9 mouse cellular contexts compared by ENCODE assay signal in the genomic region with DNA sequence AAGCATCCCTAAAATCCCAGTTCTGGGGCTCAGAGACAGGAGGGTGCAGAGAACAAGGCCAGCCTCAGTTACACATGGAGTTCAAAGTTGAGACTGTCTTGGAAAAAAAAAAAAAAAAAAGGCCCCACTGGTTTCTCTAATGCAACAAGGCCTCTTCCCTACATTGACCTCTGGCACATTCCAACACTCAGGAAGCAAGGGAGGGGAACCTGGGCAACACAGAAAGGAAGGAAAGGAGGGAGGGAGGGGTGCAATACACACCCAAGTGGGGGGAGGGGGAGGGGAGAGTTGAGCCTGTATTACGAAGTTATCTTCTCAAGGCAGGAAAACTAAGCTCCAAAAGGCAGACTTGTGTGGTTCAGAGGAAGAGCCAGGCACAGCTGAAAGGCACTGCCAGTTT. TPM values are rescaled to one million over a fixed set of nuclear protein-coding genes. Genes with fewer than 3 reads are reported as not detected.
DNase-seq lines count a peak whose midpoint lies in the region; ATAC-seq and TF ChIP-seq lines count a peak whose summit lies in the region.
"Had no signal": no experiment of that assay in that cellular context is flagged by ENCODE, and none has a peak within 500 bp of the region (broad histone marks: within the 10 kb centered on the region; RNA-seq: fewer than 3 reads in every experiment).

No protein-coding gene starts in this region.

- no peaks in the 10 kb centered on the region for H3K9me3 ChIP-seq in ES-E14 (ENCODE audit: control insufficient read depth, insufficient read depth, low read depth, low read length)
- no peaks in the 10 kb centered on the region for H3K9me3 ChIP-seq in heart, postnatal 0 days (replicated peaks; ENCODE audit: control insufficient read depth, low read length)
- H3K9me3 ChIP-seq: liver, embryonic 15.5 days had no signal

- no peaks in the 10 kb centered on the region; the same call in 1 of the 2 replicates for H3K36me3 ChIP-seq in ES-E14 (ENCODE audit: control insufficient read depth, insufficient read depth, low read length, poor library complexity, severe bottlenecking)
- 0 out of 2 replicates have a peak, but pooled peaks cover 7% of the 10 kb centered on the region for H3K36me3 ChIP-seq in heart, postnatal 0 days (replicated peaks; ENCODE audit: control insufficient read depth, insufficient read depth, low read length)
- H3K36me3 ChIP-seq in small intestine, adult 2 months (ENCODE audit: control insufficient read depth, insufficient read depth, low read length) = no peaks in the 10 kb centered on the region; the same call in 1 of the 2 replicates
- H3K36me3 ChIP-seq: liver, embryonic 15.5 days had no signal

- WGBS in heart, postnatal 0 days = 0% methylated on average over 1 of the region's 1 CpGs
- 6% methylated on average over 1 of the region's 1 CpGs for WGBS in small intestine, adult 2 months

- TF ChIP-seq CTCF in heart, postnatal 0 days (IDR thresholded peaks at IDR 0.05; ENCODE audit: low read depth) = no peak
- TF ChIP-seq CTCF in small intestine, adult 2 months (IDR thresholded peaks at IDR 0.05; ENCODE audit: extremely low read depth, insufficient read length, insufficient replicate concordance, low read depth, low read length) = no peak

- H3K4me3 ChIP-seq in ES-E14 (ENCODE audit: insufficient read depth in 1 of 2, low read depth in 1 of 2, low read length in 2 of 2, poor library complexity in 1 of 2, severe bottlenecking in 1 of 2) = no peak overlapping the region
- no peak overlapping the region for H3K4me3 ChIP-seq in heart, postnatal 0 days (ENCODE audit: low read depth, low read length)
- H3K4me3 ChIP-seq in small intestine, adult 2 months (ENCODE audit: low read depth, low read length) = no peak overlapping the region
- H3K4me3 ChIP-seq: liver, embryonic 15.5 days had no signal

- no peaks in the 10 kb centered on the region for H3K27me3 ChIP-seq in heart, postnatal 0 days (ENCODE audit: control insufficient read depth, insufficient read depth, low read length)
- H3K27me3 ChIP-seq in small intestine, adult 2 months (ENCODE audit: control insufficient read depth, insufficient read depth, low read length) = no peaks in the 10 kb centered on the region
- H3K27me3 ChIP-seq: liver, embryonic 15.5 days had no signal

- TF ChIP-seq EP300 in heart, postnatal 0 days (IDR thresholded peaks at IDR 0.05; ENCODE audit: low read depth) = 0 out of 2 replicates have a peak, but pooled peaks have one; percentile 53

- peak; percentile 70 for ATAC-seq in heart, postnatal 0 days (ENCODE audit: insufficient read depth, low read depth)

- no peak for DNase-seq in ES-E14 (ENCODE audit: low read depth, low spot score)
- DNase-seq in adrenal gland, postnatal 25 days = peak; percentile 37
- DNase-seq in heart, postnatal 0 days (ENCODE audit: low spot score) = peak; percentile 66
- DNase-seq in kidney, postnatal 25 days = peak; percentile 83 to 84
- no peak for DNase-seq in layer of hippocampus, postnatal 36 days
- no peak for DNase-seq in layer of hippocampus, adult 18-20 months (ENCODE audit: low spot score in 2 of 2)
- no peak for DNase-seq in frontal cortex, postnatal 25 days (ENCODE audit: low spot score in 2 of 2)

- H3K9ac ChIP-seq in ES-E14 (ENCODE audit: insufficient read depth, low read depth, low read length, poor library complexity, severe bottlenecking) = no peak overlapping the region
- no peak overlapping the region for H3K9ac ChIP-seq in heart, postnatal 0 days (replicated peaks; ENCODE audit: low read depth, low read length)
- H3K9ac ChIP-seq: liver, embryonic 15.5 days had no signal

- no peak for TF ChIP-seq POLR2A in small intestine, adult 2 months (IDR thresholded peaks at IDR 0.05; ENCODE audit: low read depth, low read length)

- no peak overlapping the region for H3K4me2 ChIP-seq in heart, postnatal 0 days (ENCODE audit: low read depth, low read length)
- H3K4me2 ChIP-seq: liver, embryonic 15.5 days had no signal

- H3K4me1 ChIP-seq in ES-E14 (ENCODE audit: control insufficient read depth in 2 of 2, insufficient read depth in 2 of 2, low read length in 2 of 2, poor library complexity in 1 of 2) = peaks cover 4 to 17% of the 10 kb centered on the region in 2 experiments; a peak in 3 of 4 replicates
- H3K4me1 ChIP-seq in heart, postnatal 0 days (ENCODE audit: control insufficient read depth, insufficient read depth) = peaks cover 39% of the 10 kb centered on the region
- peaks cover 15% of the 10 kb centered on the region for H3K4me1 ChIP-seq in small intestine, adult 2 months (ENCODE audit: control insufficient read depth, insufficient read depth, insufficient read length, low read length)
- H3K4me1 ChIP-seq: liver, embryonic 15.5 days had no signal

- H3K27ac ChIP-seq in ES-E14 (ENCODE audit: insufficient read depth, low read depth, low read length, poor library complexity, severe bottlenecking) = peak overlapping the region; percentile 17; the same call in 1 of the 2 replicates
- H3K27ac ChIP-seq in heart, postnatal 0 days (ENCODE audit: low read depth) = peak overlapping the region; percentile 82
- peak overlapping the region; percentile 80 for H3K27ac ChIP-seq in small intestine, adult 2 months (ENCODE audit: insufficient read depth, low read depth, low read length)
- H3K27ac ChIP-seq: liver, embryonic 15.5 days had no signal

- in situ Hi-C loops in ES-E14 (cut with MboI; ENCODE audit: low sequenced_read_pairs in 2 of 2, unreplicated experiment in 2 of 2) = no loop called here

TF ChIP-seq in ES-E14, 5 proteins besides CTCF, POLR2A, EP300 and RAD21:
- TF ChIP-seq ZC3H11A (IDR thresholded peaks at IDR 0.05; ENCODE audit: borderline replicate concordance, low read depth, low read length) (no peak), ZNF384 (IDR thresholded peaks at IDR 0.05; ENCODE audit: low read depth, low read length) (peak; percentile 80)

RNA-seq across cellular contexts. Expression of a gene that starts 13.4 kb away (rescaled TPM):
- total RNA-seq in ES-E14 (2012; rRNA removed) = 1.2 and 1.6 TPM in 2 replicates
- total RNA-seq in adrenal gland, postnatal 25 days (2021) = 6.2 and 7.3 TPM in 2 replicates
- total RNA-seq in heart, postnatal 0 days (2014; rRNA removed; ENCODE audit: low replicate concordance) = 98.9 and 100 TPM in 2 replicates
- 7.7 and 8.3 TPM in 2 replicates for polyA plus RNA-seq in heart, postnatal 0 days (2015; fragmentation: Nextera tagmentation; extraction: Ambion mirVana)
- polyA plus RNA-seq in small intestine, adult 2 months (2012; rRNA removed) = 6.3 and 6.4 TPM in 2 replicates
- total RNA-seq in layer of hippocampus, postnatal 36 days (2021) = 1 to 10 TPM; 8.0 to 8.4 TPM
- 1 to 10 TPM; 8.1 to 9.0 TPM for total RNA-seq in layer of hippocampus, adult 18-20 months (2021)

Comparison
In these comparisons a context has a peak if more than half of its experiments do, and no peak if none do; other contexts are left out.
1. DNase-seq: peak in adrenal gland, postnatal 25 days (single experiment), heart, postnatal 0 days (single experiment) and kidney, postnatal 25 days (2 of 2); none in ES-E14 (single experiment), layer of hippocampus, postnatal 36 days (0 of 2), layer of hippocampus, adult 18-20 months (0 of 2) and frontal cortex, postnatal 25 days (0 of 2).
2. H3K27ac ChIP-seq: peak in every context shown above with its lines; median percentile 82 in heart, postnatal 0 days; 80 in small intestine, adult 2 months; 17 in ES-E14.